Mouse (Mus musculus) ES-CJ7 (cell line): Measurements from ENCODE around the gene Lgals8.
"Not testable (repeated sequence)": the region's sequence is repeated elsewhere in the genome, so short reads cannot be mapped to it uniquely, and the experiment has no call there.

Experiments used
- DNase-seq: peaks from one replicate; pipeline ENCODE4 v3.0.0; 2011; ENCODE audit warnings: low read depth, low spot score

Lgals8 gene

GRCm38 (mm10) chr13:12464844-12465243, at the start of gene Lgals8:
Gene Lgals8 (minus strand): TSS chr13:12464944.
- DNase-seq = no peak

DNA sequence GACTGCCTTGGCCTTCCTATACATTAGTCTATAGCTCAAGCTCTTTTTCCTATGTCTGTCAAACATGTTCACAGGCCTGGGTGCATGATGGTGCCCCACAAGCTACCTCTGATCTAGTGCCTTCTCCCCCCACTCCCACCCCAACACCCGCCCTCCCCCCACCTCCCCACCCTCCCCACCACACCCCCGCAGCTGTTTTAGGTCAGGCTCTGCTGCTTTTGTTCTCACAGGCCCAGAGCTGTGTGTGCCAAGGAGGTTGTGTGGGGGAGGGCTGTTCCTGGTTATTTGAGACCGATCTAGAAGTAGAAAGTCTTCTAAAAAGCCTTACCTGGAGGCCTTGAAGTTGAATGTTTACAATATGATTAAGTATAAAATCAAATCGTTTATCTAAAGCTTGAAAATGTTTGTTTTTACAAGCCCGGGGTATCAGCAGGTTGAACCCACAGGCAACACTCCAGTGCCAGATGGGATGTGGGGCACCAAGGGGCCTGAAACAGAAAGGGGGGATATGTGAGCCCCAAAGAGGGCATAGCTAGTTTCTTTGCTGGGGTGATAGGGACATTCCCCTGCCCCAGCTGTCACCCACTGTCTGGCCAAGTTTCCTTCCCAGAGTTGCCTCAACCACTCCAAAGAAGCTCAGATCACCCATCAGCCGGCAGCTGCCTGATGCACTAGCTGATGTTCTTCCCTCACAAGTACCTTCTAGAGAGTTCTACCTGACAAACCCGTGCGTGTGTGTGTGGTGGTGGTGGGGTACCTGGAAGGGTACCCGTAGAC, 46.6 kb upstream of the Lgals8 start:
- DNase-seq = no peak

DNA sequence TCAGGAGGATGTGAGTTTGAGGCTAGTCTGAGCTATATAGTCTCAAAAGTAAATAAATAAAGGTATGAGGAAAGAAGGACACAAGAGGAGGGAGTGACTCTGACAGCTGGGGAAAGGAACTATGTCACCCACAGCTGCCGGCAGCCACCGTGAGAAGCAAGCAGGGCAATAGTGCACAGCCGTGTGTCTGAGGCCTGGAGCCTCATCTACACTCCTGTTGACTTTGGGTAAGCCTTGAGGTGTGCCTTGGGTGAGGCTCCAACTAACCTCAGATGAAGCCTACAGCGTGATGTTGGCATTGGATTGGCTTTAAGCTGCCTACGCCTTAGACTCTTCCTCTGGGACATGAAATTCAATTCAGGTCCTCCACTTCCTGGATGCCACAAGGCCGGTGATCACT, 45.3 kb upstream of the Lgals8 start:
- no peak for DNase-seq

DNA sequence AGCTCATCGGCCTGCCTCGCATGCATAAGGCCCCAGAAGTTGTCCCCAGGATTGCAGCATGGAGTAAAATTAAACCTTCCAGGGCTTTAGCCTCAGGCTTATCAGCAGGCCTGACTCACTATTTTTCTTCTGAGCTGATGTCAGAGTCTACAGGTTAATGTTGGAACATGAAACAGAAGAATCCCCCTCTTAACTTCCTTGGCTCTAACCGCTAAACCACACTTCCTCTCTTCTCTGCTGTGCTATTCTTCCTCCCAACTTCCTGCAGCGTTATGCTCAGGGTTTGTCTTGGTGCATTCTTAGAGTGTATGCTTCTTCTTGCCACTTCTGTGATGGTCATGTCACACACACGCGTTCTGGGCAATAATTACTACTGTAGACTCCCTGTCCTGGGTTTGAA, 42.7 kb upstream of the Lgals8 start:
- no peak for DNase-seq

GRCm38 (mm10) chr13:12505359-12505758, 40.6 kb upstream of the Lgals8 start:
- no peak for DNase-seq

DNA sequence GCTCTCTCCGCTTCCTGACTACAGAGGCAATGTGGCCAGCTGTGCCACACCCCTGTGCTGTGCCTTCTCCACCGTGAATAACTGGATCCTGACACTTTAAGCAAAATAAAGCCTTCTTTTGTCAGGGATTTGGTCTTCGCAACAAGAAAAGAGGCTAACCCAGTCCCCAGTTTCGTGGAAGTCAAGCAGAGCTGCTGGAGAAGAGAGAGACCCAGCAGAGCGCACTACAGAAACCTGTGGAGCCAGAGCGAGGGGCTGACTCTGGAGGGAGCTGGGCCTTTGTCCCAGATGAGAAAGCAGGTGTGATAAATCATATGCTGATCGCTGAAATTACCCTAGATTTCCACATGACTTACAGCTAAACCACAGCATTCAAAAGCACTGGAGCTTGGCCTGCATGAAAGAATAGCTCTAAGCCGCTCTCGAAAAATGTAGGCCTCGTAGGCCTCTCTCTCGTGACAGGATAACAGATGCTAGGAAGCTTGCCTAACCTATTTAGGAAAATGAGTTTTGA, 38.6 kb upstream of the Lgals8 start:
- DNase-seq = no peak

DNA sequence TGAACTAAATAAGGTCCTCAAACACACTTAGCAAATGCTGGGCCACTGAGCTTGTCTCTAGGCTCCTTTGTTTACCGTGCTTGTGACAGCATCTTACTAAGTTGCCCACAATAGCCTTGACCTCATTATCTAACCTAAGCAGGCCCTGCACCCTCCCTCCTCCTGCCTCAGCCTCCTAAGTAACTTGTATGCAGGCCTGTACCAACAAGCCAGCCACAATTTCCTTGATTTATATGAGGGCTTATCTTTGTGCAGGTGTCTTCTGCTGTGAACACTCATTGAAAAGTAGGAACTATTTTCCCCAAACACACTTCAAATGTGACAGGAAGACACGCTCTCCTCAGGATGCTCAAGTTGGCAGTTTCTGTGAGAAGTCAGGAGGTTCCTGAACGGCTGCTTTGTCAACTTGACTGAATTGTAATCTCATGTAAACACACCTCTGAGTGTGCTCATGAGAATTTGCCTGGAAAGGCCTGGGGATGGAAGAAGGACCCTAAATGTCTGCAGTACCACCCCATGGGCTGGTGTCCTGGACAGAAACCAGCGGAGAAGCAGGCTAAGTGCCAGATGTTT, 38.0 kb upstream of the Lgals8 start:
- DNase-seq = no peak

- DNase-seq = no peak
Measured at GRCm38 (mm10) chr13:12499107-12499506, 34.4 kb upstream of the Lgals8 start.

GRCm38 (mm10) chr13:12497809-12498208, 33.1 kb upstream of the Lgals8 start:
- no peak for DNase-seq

DNA sequence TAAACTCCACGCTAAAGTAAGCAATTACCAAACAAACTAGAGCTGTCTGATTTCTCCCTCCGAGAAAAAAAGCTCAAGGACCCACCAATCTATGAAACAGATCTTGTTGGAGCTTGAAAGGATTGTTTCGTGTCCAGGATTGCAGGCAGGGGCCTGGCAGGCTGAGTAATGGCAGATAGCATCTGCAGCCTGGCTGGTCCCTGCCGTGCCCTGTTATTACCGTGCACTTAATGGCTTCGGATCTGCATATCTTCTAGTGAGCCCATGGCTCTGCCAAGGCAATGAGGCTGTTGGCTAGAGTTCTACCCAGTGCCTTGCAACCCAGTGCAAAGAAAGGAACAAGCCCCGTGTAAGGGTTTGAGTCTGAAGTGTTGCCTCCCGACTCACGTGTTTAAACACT, 30.0 kb upstream of the Lgals8 start:
- no peak for DNase-seq

DNA sequence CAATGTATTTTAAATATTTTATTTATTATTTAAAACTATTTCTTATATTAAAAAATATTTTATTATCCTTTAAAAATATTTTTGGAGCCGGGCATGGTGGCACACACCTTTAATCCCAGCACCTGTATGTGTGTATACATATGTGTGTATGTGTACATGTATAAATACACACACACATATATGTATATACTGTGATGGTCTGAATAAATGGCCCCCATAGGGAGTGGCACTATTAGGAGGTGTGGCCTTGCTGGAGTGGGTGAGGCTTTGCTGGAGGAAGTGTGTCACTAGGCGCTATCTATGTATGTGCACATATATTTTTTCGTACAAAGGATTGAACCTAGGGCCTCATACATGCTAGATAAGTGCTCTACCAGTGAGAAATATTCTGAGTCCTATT, 27.8 kb upstream of the Lgals8 start:
- DNase-seq = no peak

DNA sequence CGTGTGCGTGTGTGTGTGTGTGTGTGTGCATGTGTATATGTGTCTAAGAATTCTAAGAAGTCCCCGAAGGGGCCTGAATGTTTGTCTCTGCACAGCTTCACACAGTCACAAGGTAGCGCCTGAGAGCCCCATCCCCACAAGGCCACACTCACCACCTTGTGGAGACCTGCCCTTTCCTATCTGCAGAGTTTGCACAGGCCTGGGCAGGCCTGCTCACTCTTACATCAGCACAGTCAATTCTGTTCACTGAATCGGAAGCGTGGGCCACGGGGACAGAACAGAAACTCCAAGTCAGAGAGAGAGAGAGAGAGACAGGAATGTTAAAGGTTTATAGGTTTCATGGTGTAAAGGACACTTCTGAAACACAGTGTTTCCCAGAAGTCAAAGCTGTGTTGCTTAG, 20.9 kb upstream of the Lgals8 start:
- no peak for DNase-seq

- DNase-seq = no peak
Measured at GRCm38 (mm10) chr13:12485197-12485596, 20.5 kb upstream of the Lgals8 start.

DNA sequence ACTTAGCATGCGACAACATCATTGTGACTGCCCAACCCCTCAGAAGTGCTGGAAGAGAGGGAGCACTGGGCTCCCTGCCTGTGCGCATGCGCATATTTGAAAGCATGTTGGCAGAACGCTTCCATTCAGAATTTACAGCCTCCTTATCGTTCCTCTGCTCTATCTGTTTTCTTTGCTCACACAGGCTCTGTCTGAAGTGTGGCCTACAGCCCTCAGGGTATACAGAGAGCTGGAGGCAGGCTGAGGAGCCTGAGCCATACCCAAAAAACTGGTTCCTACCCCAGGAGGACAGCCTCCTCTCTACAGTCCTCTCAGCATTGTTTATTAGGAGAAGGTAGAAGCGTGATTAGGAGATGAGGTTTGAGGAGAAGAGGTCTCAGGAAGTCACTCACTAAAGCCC, 15.1 kb upstream of the Lgals8 start:
- DNase-seq = no peak

GRCm38 (mm10) chr13:12478301-12478700, 13.6 kb upstream of the Lgals8 start:
- DNase-seq = peak; percentile 33

DNA sequence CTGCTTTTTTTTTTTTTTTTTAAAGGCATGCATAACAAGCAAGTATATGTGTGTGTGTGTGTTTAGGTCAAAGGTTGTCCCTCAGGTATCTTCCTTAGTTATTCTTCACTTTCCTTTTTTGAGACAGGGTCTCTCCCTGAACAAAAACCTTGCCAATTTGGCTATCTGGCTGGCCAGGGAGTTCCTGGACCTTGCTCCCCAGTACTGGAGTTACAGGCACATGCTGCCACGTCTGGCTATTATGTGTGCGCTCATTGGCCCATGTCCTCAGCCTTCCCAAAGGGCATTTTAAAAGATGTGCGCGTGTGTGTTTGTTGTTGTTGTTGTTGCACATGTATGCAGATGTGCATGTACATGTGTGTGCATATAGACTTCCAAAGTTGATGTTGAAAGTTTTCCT, 12.1 kb upstream of the Lgals8 start:
- DNase-seq = no peak

- DNase-seq = peak; percentile 14
Measured at GRCm38 (mm10) chr13:12475239-12475638, 10.5 kb upstream of the Lgals8 start.

GRCm38 (mm10) chr13:12473724-12474378, 9.1 kb upstream of the Lgals8 start:
- peak; percentile 64 for DNase-seq

- no peak for DNase-seq
Measured at GRCm38 (mm10) chr13:12468488-12468887, 3.7 kb upstream of the Lgals8 start.

DNA sequence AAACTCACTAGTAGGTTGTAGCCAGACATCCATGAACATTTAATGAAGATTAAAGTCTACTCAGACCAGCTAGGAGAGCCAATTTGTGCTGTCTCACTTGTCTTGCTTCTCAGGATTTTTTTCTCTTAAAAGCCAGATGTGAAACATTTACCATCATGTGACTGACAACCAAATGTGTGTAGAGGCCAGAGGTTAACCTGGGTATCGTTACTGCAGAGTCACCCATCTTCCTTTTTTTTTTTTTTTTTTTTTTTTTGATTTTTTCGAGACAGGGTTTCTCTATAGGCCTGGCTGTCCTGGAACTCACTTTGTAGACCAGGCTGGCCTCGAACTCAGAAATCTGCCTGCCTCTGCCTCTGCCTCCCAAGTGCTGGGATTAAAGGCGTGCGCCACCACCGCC, 585 bp downstream of the Lgals8 start:
- not testable (repeated sequence) for DNase-seq

- DNase-seq = no peak
Measured at GRCm38 (mm10) chr13:12462623-12463022, 2.1 kb downstream of the Lgals8 start.

DNA sequence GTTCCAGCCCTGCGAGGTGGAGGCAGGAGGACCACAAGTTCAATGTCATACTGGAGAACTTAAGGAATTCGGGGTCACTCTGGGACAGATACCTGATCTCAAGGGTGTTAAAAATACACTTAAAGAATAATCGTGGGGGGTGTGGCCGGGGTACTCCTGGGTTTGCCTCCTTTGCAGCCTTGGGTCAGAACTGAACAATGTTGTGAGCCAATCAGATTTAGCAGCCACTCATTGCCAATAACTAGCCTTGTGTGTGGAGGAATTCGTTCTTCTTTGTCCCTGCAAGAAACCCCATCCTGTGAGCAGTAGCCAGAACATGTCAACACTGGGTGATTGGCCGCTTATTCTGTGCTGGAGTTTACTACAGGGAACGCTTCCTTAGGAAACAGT, 3.0 kb downstream of the Lgals8 start:
- no peak for DNase-seq
